Mouse (Mus musculus): ENCODE measurements around the gene Itga2b. TPM values are rescaled to one million over a fixed set of nuclear protein-coding genes. Genes with fewer than 3 reads are reported as not detected.

Itga2b gene
- 5.4 and 6.5 TPM in 2 replicates for polyA plus RNA-seq (2015; fragmentation: Nextera tagmentation; extraction: Ambion mirVana)

DNA sequence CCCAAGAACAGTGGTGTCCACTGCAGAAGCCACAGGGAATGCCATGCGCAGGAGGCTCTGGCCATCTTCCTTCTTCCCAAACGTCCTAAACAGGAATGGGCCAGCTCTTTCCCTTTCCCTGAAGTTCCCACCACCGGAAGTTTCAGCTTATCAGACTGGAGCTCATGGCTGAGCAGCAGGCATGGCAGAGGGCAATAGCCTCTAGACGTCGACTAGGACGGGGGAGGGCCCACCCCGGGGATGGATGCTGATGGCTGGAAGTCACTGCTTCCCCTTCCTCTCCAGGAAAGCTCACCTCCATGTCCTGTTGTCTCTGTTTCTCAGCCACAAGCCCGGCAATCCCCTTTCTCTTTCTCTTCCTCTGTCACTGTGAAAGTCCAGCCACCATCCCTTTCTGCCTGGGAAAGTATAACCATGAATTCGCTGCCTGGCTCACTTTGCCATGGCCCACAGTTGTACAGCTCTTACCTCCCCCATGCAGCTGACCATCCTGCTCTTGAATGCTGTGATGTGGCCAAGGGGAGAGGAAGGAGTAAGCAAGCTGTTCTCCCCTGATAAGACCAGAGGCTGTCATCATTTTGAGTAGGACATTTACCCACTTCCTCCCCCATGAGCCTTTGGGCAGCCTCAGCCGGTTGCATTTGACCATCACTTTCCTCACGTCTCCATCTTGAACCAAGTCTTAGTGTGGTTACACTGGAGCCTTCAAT lies at the start of gene Itga2b:
Gene Itga2b (minus strand): TSS at position 475 of the 710 bp plus-strand sequence.
- DNase-seq (ENCODE audit: low spot score) (no peak), ATAC-seq (ENCODE audit: low FRiP score, low TSS enrichment) (no peak)
- no peak within 1 kb of the TSS for H3K9ac ChIP-seq (ENCODE audit: low read length)
- H3K27me3 ChIP-seq (ENCODE audit: control insufficient read depth, insufficient read depth, low read length): no peaks in the 10 kb centered on the region
- H3K9me3 ChIP-seq (ENCODE audit: control insufficient read depth, low read length): no peaks in the 10 kb centered on the region
- H3K4me1 ChIP-seq (replicated peaks; ENCODE audit: control insufficient read depth, insufficient read depth): peaks cover 6% of the 10 kb centered on the region
- no peak within 1 kb of the TSS for H3K4me3 ChIP-seq (ENCODE audit: low read depth, low read length)
- no peak within 1 kb of the TSS for H3K27ac ChIP-seq (replicated peaks)
- no peaks in the 10 kb centered on the region for H3K36me3 ChIP-seq (ENCODE audit: control insufficient read depth, insufficient read depth, low read length)
- 65% methylated on average over 11 of the region's 11 CpGs for WGBS
- TF ChIP-seq EP300 (optimal IDR thresholded peaks at IDR 0.05) (no peak), CTCF (IDR thresholded peaks at IDR 0.05; ENCODE audit: low read depth) (no peak)
- H3K4me2 ChIP-seq (replicated peaks; ENCODE audit: low read depth): no peak within 1 kb of the TSS

DNA sequence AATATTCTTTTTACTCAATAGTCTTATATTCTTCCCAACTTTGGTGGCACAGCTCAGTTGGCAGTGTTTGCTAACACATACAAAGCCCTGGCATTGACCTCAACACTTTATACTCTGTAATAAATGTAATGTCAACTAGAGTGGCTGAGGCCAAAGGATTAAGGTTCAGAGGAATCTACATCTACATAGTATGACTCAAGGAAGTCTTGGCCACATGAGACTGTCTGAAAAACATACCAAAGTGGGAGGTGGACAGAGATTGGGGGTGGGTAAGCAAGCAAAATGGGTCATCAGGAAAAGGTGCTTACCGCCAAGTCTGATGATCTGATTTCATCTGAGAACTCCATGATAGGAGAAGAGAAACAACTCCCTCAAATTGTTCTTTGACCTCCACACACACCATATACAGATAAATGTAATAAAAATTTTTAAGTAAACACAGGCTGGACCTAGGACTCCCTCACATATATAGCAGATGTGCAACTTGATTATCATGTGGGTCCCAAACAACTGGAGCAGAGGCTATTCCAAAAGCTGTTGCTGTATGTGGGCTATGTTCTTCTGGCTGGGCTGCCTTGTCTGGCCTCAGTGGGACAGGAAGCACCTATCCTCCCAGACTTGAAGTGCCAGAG lies 45.0 kb upstream of the Itga2b start:
- WGBS: 87% methylated on average over 1 of the region's 1 CpGs
- H3K27ac ChIP-seq (replicated peaks): no peak overlapping the region
- H3K4me1 ChIP-seq (replicated peaks; ENCODE audit: control insufficient read depth, insufficient read depth): no peaks in the 10 kb centered on the region
- ATAC-seq (ENCODE audit: low FRiP score, low TSS enrichment): no peak
- no peaks in the 10 kb centered on the region for H3K27me3 ChIP-seq (ENCODE audit: control insufficient read depth, insufficient read depth, low read length)
- peaks cover 2% of the 10 kb centered on the region; the same call in 1 of the 2 replicates for H3K36me3 ChIP-seq (ENCODE audit: control insufficient read depth, insufficient read depth, low read length)
- H3K4me2 ChIP-seq (replicated peaks; ENCODE audit: low read depth): no peak overlapping the region
- DNase-seq (ENCODE audit: low spot score): no peak
- no peaks in the 10 kb centered on the region for H3K9me3 ChIP-seq (ENCODE audit: control insufficient read depth, low read length)
- TF ChIP-seq EP300 (optimal IDR thresholded peaks at IDR 0.05) (no peak), CTCF (IDR thresholded peaks at IDR 0.05; ENCODE audit: low read depth) (no peak)
- no peak overlapping the region for H3K4me3 ChIP-seq (ENCODE audit: low read depth, low read length)
- no peak overlapping the region for H3K9ac ChIP-seq (ENCODE audit: low read length)

DNA sequence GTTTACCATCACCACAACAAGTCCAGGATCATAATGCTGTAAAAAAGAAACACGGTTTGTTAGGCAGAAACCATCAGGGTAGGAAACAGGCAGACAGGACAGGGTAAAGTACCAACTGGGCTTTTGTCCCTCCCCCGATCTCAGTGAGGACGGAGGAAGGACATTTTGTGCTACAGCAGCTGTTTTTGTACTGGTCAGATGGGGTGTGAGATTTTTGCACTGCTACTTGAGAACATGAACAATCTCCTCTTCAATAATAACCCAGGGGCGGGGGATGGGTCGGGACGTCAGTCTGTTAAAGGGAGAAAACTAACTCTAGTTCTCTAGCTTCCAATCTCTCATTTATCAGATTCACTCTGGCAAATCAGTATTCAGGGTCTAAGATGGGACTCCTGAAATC lies 40.3 kb upstream of the Itga2b start:
- Histone ChIP-seq H3K36me3 (ENCODE audit: control insufficient read depth, insufficient read depth, low read length) (no peaks in the 10 kb centered on the region), H3K27ac (replicated peaks) (no peak overlapping the region), H3K4me1 (replicated peaks; ENCODE audit: control insufficient read depth, insufficient read depth) (no peaks in the 10 kb centered on the region), H3K27me3 (ENCODE audit: control insufficient read depth, insufficient read depth, low read length) (no peaks in the 10 kb centered on the region), H3K9me3 (ENCODE audit: control insufficient read depth, low read length) (no peaks in the 10 kb centered on the region), H3K4me2 (replicated peaks; ENCODE audit: low read depth) (no peak overlapping the region), H3K4me3 (ENCODE audit: low read depth, low read length) (no peak overlapping the region), H3K9ac (ENCODE audit: low read length) (no peak overlapping the region)
- 74% methylated on average over 6 of the region's 6 CpGs for WGBS
- DNase-seq (ENCODE audit: low spot score) (no peak), ATAC-seq (ENCODE audit: low FRiP score, low TSS enrichment) (no peak)
- TF ChIP-seq CTCF (IDR thresholded peaks at IDR 0.05; ENCODE audit: low read depth) (no peak), EP300 (optimal IDR thresholded peaks at IDR 0.05) (no peak)

DNA sequence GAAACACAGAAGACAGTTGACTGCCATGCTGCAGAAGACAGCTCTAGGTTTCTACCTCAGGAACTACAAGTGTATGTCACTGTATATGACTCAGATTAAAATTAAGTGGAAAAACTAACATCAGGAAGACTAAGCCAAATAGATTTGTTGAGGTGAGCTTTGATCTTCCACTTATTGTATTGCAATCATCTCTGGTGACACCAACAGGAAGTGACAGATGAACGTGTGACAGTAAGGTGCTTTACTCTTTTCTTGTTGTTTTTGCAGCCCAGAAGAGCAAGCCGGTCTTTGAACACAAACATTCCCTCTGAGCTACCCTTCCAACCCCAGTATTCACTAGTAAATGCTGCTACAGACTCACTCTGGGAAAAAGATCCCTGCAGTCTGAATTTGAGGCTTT lies 26.8 kb upstream of the Itga2b start:
- no peaks in the 10 kb centered on the region for H3K4me1 ChIP-seq (replicated peaks; ENCODE audit: control insufficient read depth, insufficient read depth)
- ATAC-seq (ENCODE audit: low FRiP score, low TSS enrichment) (no peak), DNase-seq (ENCODE audit: low spot score) (no peak)
- no peak overlapping the region for H3K9ac ChIP-seq (ENCODE audit: low read length)
- 73% methylated on average over 2 of the region's 2 CpGs for WGBS
- no peaks in the 10 kb centered on the region for H3K9me3 ChIP-seq (ENCODE audit: control insufficient read depth, low read length)
- TF ChIP-seq CTCF (IDR thresholded peaks at IDR 0.05; ENCODE audit: low read depth): no peak
- TF ChIP-seq EP300 (optimal IDR thresholded peaks at IDR 0.05): no peak
- H3K27me3 ChIP-seq (ENCODE audit: control insufficient read depth, insufficient read depth, low read length): no peaks in the 10 kb centered on the region
- H3K4me2 ChIP-seq (replicated peaks; ENCODE audit: low read depth): no peak overlapping the region
- H3K4me3 ChIP-seq (ENCODE audit: low read depth, low read length): no peak overlapping the region
- no peak overlapping the region for H3K27ac ChIP-seq (replicated peaks)
- H3K36me3 ChIP-seq (ENCODE audit: control insufficient read depth, insufficient read depth, low read length): peaks cover 4% of the 10 kb centered on the region; the same call in 1 of the 2 replicates

DNA sequence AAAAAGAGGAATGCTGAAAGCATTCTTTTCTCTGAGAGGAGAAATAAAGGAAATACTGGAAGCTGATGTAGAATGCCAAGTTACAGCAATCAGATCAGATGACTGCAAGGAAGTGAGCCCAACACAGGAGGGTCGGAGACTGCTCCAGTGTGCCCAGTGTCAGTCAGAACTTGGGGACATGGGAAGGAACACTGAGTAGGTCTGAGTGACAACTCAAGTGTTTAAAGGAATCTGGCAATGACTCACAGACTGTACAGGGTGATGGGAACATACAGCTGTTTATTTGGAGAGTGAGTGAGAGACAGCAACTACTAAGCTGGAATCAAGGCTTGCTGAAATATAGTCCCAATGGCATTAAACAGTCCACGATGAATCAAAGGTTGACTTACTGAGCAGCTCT lies 26.3 kb upstream of the Itga2b start:
- TF ChIP-seq EP300 (optimal IDR thresholded peaks at IDR 0.05) (no peak), CTCF (IDR thresholded peaks at IDR 0.05; ENCODE audit: low read depth) (no peak)
- 90% methylated on average over 2 of the region's 2 CpGs for WGBS
- H3K9me3 ChIP-seq (ENCODE audit: control insufficient read depth, low read length): no peaks in the 10 kb centered on the region
- no peak for ATAC-seq (ENCODE audit: low FRiP score, low TSS enrichment)
- DNase-seq (ENCODE audit: low spot score): no peak
- no peak overlapping the region for H3K27ac ChIP-seq (replicated peaks)
- no peak overlapping the region for H3K4me2 ChIP-seq (replicated peaks; ENCODE audit: low read depth)
- H3K4me3 ChIP-seq (ENCODE audit: low read depth, low read length): no peak overlapping the region
- no peak overlapping the region for H3K9ac ChIP-seq (ENCODE audit: low read length)
- peaks cover 4% of the 10 kb centered on the region; the same call in 1 of the 2 replicates for H3K36me3 ChIP-seq (ENCODE audit: control insufficient read depth, insufficient read depth, low read length)
- no peaks in the 10 kb centered on the region for H3K27me3 ChIP-seq (ENCODE audit: control insufficient read depth, insufficient read depth, low read length)
- H3K4me1 ChIP-seq (replicated peaks; ENCODE audit: control insufficient read depth, insufficient read depth): no peaks in the 10 kb centered on the region

DNA sequence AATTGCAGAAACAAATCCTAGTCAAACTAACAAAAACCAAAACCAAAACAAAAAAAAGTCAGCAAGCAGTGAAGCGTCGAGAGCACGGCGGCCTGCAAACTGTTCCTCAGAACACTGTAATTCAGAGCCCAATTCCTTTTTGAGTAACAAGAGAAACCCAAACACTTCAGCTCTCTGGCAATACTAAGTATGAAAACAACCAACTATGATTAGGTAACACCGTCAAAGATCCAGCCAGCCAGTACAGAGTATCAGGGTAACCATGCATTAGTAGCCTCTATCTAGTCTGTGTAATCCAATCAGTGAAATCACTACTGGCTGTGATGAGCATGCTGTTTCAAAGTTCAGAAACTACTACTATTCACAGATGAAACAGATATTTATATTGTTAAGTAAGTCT lies 25.8 kb upstream of the Itga2b start:
- TF ChIP-seq EP300 (optimal IDR thresholded peaks at IDR 0.05): no peak
- no peak for TF ChIP-seq CTCF (IDR thresholded peaks at IDR 0.05; ENCODE audit: low read depth)
- Histone ChIP-seq H3K9ac (ENCODE audit: low read length) (no peak overlapping the region), H3K27me3 (ENCODE audit: control insufficient read depth, insufficient read depth, low read length) (no peaks in the 10 kb centered on the region), H3K4me3 (ENCODE audit: low read depth, low read length) (no peak overlapping the region), H3K4me1 (replicated peaks; ENCODE audit: control insufficient read depth, insufficient read depth) (no peaks in the 10 kb centered on the region), H3K27ac (replicated peaks) (no peak overlapping the region), H3K36me3 (ENCODE audit: control insufficient read depth, insufficient read depth, low read length) (peaks cover 4% of the 10 kb centered on the region; the same call in 1 of the 2 replicates), H3K9me3 (ENCODE audit: control insufficient read depth, low read length) (no peaks in the 10 kb centered on the region), H3K4me2 (replicated peaks; ENCODE audit: low read depth) (no peak overlapping the region)
- DNase-seq (ENCODE audit: low spot score): no peak
- no peak for ATAC-seq (ENCODE audit: low FRiP score, low TSS enrichment)
- 87% methylated on average over 5 of the region's 5 CpGs for WGBS
